Mouse (Mus musculus): Measurements from ENCODE around the gene Zdhhc13.

DNA sequence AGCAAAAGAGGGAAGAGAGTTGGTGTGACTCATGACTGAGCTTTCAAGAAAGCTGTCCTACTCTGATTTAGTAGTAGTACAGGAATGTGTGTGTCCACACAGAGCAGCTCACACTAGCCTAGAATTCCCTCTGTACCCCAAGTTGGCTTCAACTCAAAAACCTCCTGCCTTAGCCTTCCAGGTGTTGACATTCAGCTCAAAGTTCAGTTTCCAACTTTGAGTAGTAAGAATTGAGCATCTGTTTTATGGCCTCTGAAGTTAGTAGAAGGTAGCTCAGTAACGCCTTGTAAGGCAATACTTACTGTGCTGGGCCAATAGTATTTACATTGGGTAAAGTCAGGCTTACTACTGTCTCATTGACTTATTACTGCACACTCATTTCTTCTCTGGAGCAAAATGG is 24.8 kb downstream of the Zdhhc13 start:
- no peak for TF ChIP-seq CTCF (IDR thresholded peaks at IDR 0.05; ENCODE audit: borderline replicate concordance, insufficient read depth, low read depth, low read length)
- TF ChIP-seq POLR2A (IDR thresholded peaks at IDR 0.05; ENCODE audit: borderline replicate concordance, insufficient read depth, low read length): no peak
